Mouse (Mus musculus): ENCODE data around the gene Oas1a. TPM values are rescaled to one million over a fixed set of nuclear protein-coding genes. Genes with fewer than 3 reads are reported as not detected.
"Not testable (repeated sequence)": the region's sequence is repeated elsewhere in the genome, so short reads cannot be mapped to it uniquely, and the experiment has no call there.

Oas1a gene
- polyA plus RNA-seq, 1 experiment from 2014 or later, result 3.0 TPM

DNA sequence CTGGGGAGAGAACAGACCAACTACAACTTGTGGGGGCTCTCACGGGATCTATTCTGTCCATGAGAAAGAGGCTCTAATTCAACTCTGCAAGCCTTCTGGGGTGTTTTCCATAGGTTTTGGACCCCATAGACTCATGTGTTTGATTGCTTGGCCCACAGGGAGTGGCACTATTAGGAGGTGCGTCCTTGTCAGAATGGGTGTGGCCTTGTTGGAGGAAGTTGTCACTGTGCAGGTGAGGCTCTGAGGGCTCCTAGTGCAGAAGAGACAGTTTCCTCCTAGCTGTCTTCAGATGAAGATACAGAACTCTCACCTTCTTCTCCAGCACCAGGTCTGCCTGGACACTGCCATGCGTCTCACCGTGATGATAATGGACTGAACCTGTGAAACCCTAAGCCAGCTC is 17.2 kb upstream of the Oas1a start:
- H3K9ac ChIP-seq (ENCODE audit: low read length); H3K9me3 ChIP-seq (replicated peaks; ENCODE audit: control insufficient read depth, low read length); H3K4me3 ChIP-seq (replicated peaks; ENCODE audit: low read length); H3K4me1 ChIP-seq (ENCODE audit: control insufficient read depth, insufficient read depth, low read length); H3K4me2 ChIP-seq (ENCODE audit: low read depth, low read length); H3K27ac ChIP-seq (ENCODE audit: low read length); H3K36me3 ChIP-seq (ENCODE audit: control insufficient read depth, insufficient read depth, low read length); H3K27me3 ChIP-seq (ENCODE audit: control insufficient read depth, insufficient read depth, low read length); ATAC-seq (ENCODE audit: insufficient read depth, low FRiP score): not testable (repeated sequence)
- 74% methylated on average over 4 of the region's 4 CpGs for WGBS

DNA sequence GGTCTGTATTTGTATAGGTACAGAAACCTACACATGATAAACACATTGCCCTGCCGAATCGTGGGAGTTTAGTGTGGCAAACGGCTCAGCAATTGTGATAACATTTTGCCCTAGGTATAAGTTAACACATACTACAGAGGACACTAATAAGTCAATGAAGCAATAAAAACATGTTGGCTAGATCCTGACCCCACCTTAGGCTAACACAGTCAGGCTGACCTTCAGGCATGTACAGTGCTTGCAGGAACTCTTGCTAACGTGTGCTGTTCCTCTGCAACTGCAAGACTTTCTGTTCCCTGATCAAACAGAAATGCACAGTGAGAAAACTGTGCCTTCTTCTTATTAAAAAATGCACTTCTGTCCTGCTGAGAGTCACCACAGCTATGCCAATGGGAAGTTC is 16.6 kb upstream of the Oas1a start:
- WGBS, result 54% methylated on average over 4 of the region's 4 CpGs
- no peaks in the 10 kb centered on the region for H3K9me3 ChIP-seq (replicated peaks; ENCODE audit: control insufficient read depth, low read length)

GRCm38 (mm10) chr5:120920296-120920695 is 13.0 kb upstream of the Oas1a start:
- 66% methylated on average over 3 of the region's 3 CpGs for WGBS
- Histone ChIP-seq H3K27ac (ENCODE audit: low read length) (no peak overlapping the region), H3K9me3 (replicated peaks; ENCODE audit: control insufficient read depth, low read length) (no peaks in the 10 kb centered on the region), H3K4me2 (ENCODE audit: low read depth, low read length) (no peak overlapping the region), H3K4me3 (replicated peaks; ENCODE audit: low read length) (no peak overlapping the region), H3K27me3 (ENCODE audit: control insufficient read depth, insufficient read depth, low read length) (no peaks in the 10 kb centered on the region), H3K4me1 (ENCODE audit: control insufficient read depth, insufficient read depth, low read length) (no peaks in the 10 kb centered on the region), H3K36me3 (ENCODE audit: control insufficient read depth, insufficient read depth, low read length) (no peaks in the 10 kb centered on the region), H3K9ac (ENCODE audit: low read length) (no peak overlapping the region)
- no peak for ATAC-seq (ENCODE audit: insufficient read depth, low FRiP score)

More for the DNA sequence above, 16.6 kb upstream of the Oas1a start:
- Histone ChIP-seq H3K27me3 (ENCODE audit: control insufficient read depth, insufficient read depth, low read length) (no peaks in the 10 kb centered on the region), H3K4me2 (ENCODE audit: low read depth, low read length) (no peak overlapping the region), H3K36me3 (ENCODE audit: control insufficient read depth, insufficient read depth, low read length) (no peaks in the 10 kb centered on the region), H3K4me1 (ENCODE audit: control insufficient read depth, insufficient read depth, low read length) (no peaks in the 10 kb centered on the region), H3K4me3 (replicated peaks; ENCODE audit: low read length) (no peak overlapping the region), H3K27ac (ENCODE audit: low read length) (no peak overlapping the region), H3K9ac (ENCODE audit: low read length) (no peak overlapping the region)
- ATAC-seq (ENCODE audit: insufficient read depth, low FRiP score), result no peak

DNA sequence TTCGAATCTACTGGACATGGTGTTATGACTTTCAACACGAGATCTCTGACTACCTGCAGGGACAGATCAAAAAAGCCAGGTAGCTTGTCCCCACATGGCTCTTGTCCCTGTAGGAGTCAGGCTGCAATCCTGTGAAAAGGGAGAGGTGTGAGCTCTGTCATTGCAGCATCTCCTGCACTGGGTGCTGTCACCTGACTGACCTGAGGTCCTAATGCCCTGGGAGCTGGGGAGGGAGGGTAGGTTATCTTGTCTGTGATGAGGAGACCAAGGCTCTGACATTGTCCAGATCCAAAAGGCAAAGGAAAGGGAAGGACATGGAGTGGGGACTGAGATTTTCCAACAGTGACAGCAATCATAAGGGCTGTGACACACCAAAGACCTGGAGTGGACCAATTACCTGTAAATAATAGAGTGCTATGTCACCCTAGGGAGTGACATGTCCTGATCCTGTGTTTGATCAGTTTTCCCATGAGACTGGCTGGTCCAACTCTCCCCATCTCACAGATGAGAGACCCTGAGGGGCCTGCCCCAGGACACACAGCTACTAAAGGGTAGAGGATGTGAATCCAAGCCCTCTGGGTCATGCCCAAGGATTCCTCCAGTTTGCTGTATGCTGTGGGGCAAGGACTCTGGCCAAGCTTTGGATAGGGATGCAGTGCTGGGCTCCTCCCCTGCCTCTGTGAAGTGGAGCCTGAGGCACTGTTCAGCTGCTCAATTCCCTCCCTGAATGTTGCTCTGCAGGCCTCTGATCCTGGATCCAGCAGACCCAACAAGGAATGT is 12.0 kb upstream of the Oas1a start:
- H3K4me3 ChIP-seq (replicated peaks; ENCODE audit: low read length); H3K27me3 ChIP-seq (ENCODE audit: control insufficient read depth, insufficient read depth, low read length); H3K36me3 ChIP-seq (ENCODE audit: control insufficient read depth, insufficient read depth, low read length); H3K9me3 ChIP-seq (replicated peaks; ENCODE audit: control insufficient read depth, low read length); H3K9ac ChIP-seq (ENCODE audit: low read length); H3K4me1 ChIP-seq (ENCODE audit: control insufficient read depth, insufficient read depth, low read length); H3K4me2 ChIP-seq (ENCODE audit: low read depth, low read length); H3K27ac ChIP-seq (ENCODE audit: low read length); ATAC-seq (ENCODE audit: insufficient read depth, low FRiP score): not testable (repeated sequence)
- WGBS, result 58% methylated on average over 2 of the region's 2 CpGs

- H3K9ac ChIP-seq (ENCODE audit: low read length); H3K27me3 ChIP-seq (ENCODE audit: control insufficient read depth, insufficient read depth, low read length); H3K9me3 ChIP-seq (replicated peaks; ENCODE audit: control insufficient read depth, low read length); H3K36me3 ChIP-seq (ENCODE audit: control insufficient read depth, insufficient read depth, low read length); ATAC-seq (ENCODE audit: insufficient read depth, low FRiP score); H3K4me2 ChIP-seq (ENCODE audit: low read depth, low read length); H3K4me1 ChIP-seq (ENCODE audit: control insufficient read depth, insufficient read depth, low read length); H3K27ac ChIP-seq (ENCODE audit: low read length); H3K4me3 ChIP-seq (replicated peaks; ENCODE audit: low read length): not testable (repeated sequence)
- WGBS, result 43% methylated on average over 8 of the region's 8 CpGs
Measured at GRCm38 (mm10) chr5:120914204-120914603, 6.9 kb upstream of the Oas1a start, which contains the start of gene Oas1d. Oas1d (plus strand) TSS chr5:120914536.

- 60% methylated on average over 7 of the region's 7 CpGs for WGBS
- H3K27me3 ChIP-seq (ENCODE audit: control insufficient read depth, insufficient read depth, low read length), result no peaks in the 10 kb centered on the region
- no peak overlapping the region for H3K4me3 ChIP-seq (replicated peaks; ENCODE audit: low read length)
- no peak overlapping the region for H3K9ac ChIP-seq (ENCODE audit: low read length)
- H3K27ac ChIP-seq (ENCODE audit: low read length), result no peak overlapping the region
- no peaks in the 10 kb centered on the region for H3K36me3 ChIP-seq (ENCODE audit: control insufficient read depth, insufficient read depth, low read length)
- H3K9me3 ChIP-seq (replicated peaks; ENCODE audit: control insufficient read depth, low read length), result no peaks in the 10 kb centered on the region
- no peak for ATAC-seq (ENCODE audit: insufficient read depth, low FRiP score)
- H3K4me2 ChIP-seq (ENCODE audit: low read depth, low read length), result no peak overlapping the region
- H3K4me1 ChIP-seq (ENCODE audit: control insufficient read depth, insufficient read depth, low read length), result no peaks in the 10 kb centered on the region
Measured at GRCm38 (mm10) chr5:120908196-120908920, 1.0 kb upstream of the Oas1a start.

DNA sequence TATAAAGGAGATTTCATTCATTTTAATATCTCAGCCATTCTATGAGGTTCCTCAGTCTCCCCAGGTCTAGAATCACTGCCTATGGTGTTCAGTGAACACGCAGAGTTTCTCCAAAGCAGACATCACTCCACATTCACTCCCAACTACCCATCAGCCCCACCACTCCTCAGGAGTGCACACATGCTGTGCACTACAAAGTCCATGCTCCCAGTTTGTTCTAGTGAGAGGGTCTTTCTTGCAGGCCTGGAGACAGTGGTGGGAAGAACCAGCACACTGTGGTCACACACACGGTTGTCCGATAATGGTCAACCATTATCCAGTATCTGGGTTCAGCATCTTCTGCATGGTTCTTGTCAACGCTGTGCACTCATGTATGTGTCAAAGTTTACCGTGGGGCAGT is 5.3 kb downstream of the Oas1a start:
- H3K4me1 ChIP-seq (ENCODE audit: control insufficient read depth, insufficient read depth, low read length), result no peaks in the 10 kb centered on the region
- no peak overlapping the region for H3K9ac ChIP-seq (ENCODE audit: low read length)
- WGBS, result 92% methylated on average over 5 of the region's 5 CpGs
- no peak for ATAC-seq (ENCODE audit: insufficient read depth, low FRiP score)
- no peaks in the 10 kb centered on the region for H3K27me3 ChIP-seq (ENCODE audit: control insufficient read depth, insufficient read depth, low read length)
- H3K36me3 ChIP-seq (ENCODE audit: control insufficient read depth, insufficient read depth, low read length), result no peaks in the 10 kb centered on the region
- no peaks in the 10 kb centered on the region for H3K9me3 ChIP-seq (replicated peaks; ENCODE audit: control insufficient read depth, low read length)
- H3K4me2 ChIP-seq (ENCODE audit: low read depth, low read length), result no peak overlapping the region
- H3K27ac ChIP-seq (ENCODE audit: low read length), result no peak overlapping the region
- H3K4me3 ChIP-seq (replicated peaks; ENCODE audit: low read length), result no peak overlapping the region

DNA sequence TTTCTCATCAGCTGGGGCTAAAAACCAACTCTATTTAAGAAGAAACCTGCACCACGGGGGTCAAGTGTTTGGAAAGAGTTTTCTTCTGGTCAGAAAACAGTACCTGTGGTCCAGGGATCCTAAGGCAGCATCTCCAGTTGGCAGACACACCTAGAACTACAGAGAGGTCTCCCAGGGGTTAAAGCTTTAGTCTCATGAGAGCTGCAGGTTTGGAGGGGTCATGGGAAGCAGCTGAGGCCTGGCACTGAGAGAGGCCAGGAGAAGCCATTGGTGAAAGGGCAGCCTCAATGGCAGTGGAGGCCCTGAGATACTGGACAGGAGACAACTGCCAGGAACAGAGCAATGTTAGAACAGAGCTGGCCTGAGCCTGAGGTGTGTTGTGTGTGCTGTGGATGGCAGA is 6.7 kb downstream of the Oas1a start:
- Histone ChIP-seq H3K4me1 (ENCODE audit: control insufficient read depth, insufficient read depth, low read length) (no peaks in the 10 kb centered on the region), H3K4me3 (replicated peaks; ENCODE audit: low read length) (no peak overlapping the region), H3K27ac (ENCODE audit: low read length) (no peak overlapping the region), H3K4me2 (ENCODE audit: low read depth, low read length) (no peak overlapping the region), H3K36me3 (ENCODE audit: control insufficient read depth, insufficient read depth, low read length) (no peaks in the 10 kb centered on the region), H3K9me3 (replicated peaks; ENCODE audit: control insufficient read depth, low read length) (no peaks in the 10 kb centered on the region), H3K9ac (ENCODE audit: low read length) (no peak overlapping the region), H3K27me3 (ENCODE audit: control insufficient read depth, insufficient read depth, low read length) (no peaks in the 10 kb centered on the region)
- no peak for ATAC-seq (ENCODE audit: insufficient read depth, low FRiP score)
- WGBS, result 51% methylated on average over 1 of the region's 1 CpGs

GRCm38 (mm10) chr5:120898726-120899125 is 8.6 kb downstream of the Oas1a start:
- Histone ChIP-seq H3K4me2 (ENCODE audit: low read depth, low read length) (no peak overlapping the region), H3K27ac (ENCODE audit: low read length) (no peak overlapping the region), H3K36me3 (ENCODE audit: control insufficient read depth, insufficient read depth, low read length) (no peaks in the 10 kb centered on the region), H3K9ac (ENCODE audit: low read length) (no peak overlapping the region), H3K4me1 (ENCODE audit: control insufficient read depth, insufficient read depth, low read length) (no peaks in the 10 kb centered on the region), H3K4me3 (replicated peaks; ENCODE audit: low read length) (no peak overlapping the region), H3K9me3 (replicated peaks; ENCODE audit: control insufficient read depth, low read length) (no peaks in the 10 kb centered on the region), H3K27me3 (ENCODE audit: control insufficient read depth, insufficient read depth, low read length) (no peaks in the 10 kb centered on the region)
- no peak for ATAC-seq (ENCODE audit: insufficient read depth, low FRiP score)
